Mouse (Mus musculus): Measurements from ENCODE around the gene Olfr347.

Gene Olfr347

DNA sequence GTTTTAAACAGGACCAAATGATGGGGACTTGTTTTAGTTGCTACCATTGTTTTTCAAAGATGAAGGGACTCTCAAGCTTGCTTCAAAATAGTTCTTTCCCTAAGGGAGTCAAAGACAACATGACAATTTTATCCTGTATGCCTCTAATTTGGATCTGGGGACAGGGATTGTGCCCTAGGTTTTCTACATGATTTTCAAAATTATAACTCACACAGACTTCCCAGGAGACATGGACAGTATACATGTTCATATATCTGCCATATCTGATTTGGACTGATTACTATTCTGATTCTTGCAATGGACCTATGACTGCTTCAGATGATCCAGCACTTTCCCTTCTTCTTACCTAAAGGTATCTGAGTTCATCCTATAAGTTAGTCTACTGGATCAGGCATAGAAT lies at the start of gene Olfr347:
Olfr347 (plus strand) TSS at position 301 of the 400 bp plus-strand sequence.
- no peak for DNase-seq

GRCm38 (mm10) chr2:36685488-36685887 lies 46.2 kb upstream of the Olfr347 start, which contains the start of gene Olfr346:
Gene Olfr346 (plus strand): TSS chr2:36685788.
- DNase-seq = no peak

DNA sequence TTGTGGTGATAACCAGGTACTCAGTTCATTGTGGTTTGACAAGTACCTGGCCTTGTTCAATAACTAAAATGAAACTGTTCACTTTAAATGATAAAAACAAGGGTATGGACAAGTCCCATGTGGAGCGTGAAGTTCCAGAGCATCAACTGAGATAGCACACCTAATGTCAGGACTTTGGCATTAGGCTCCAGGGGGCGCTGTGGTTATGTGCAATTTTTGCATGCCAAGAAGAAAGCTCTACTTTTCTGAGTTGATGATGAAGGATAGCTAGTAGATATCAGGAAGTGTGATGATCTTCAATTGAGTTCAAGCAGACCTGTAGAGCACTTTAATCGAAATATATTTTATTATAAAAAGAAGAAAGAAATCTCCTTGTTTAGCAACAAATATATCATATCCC lies 4.5 kb downstream of the Olfr347 start:
- no peak for DNase-seq

- DNase-seq = no peak
Observed at GRCm38 (mm10) chr2:36783976-36784375, 52.3 kb downstream of the Olfr347 start, which contains the start of gene Olfr348. Gene Olfr348 (plus strand): TSS chr2:36784276.
